Mouse (Mus musculus): ENCODE results near the gene Dbi. TPM values are rescaled to one million over a fixed set of nuclear protein-coding genes. Genes with fewer than 3 reads are reported as not detected.

The Dbi gene
- total RNA-seq, 1 experiment from 2014 or later: 294 TPM

GRCm38 (mm10) chr1:120122634-120123383 lies 1.9 kb upstream of the Dbi start:
- ATAC-seq (replicated peaks; ENCODE audit: low read depth, poor library complexity, severe bottlenecking): peak; percentile 31

DNA sequence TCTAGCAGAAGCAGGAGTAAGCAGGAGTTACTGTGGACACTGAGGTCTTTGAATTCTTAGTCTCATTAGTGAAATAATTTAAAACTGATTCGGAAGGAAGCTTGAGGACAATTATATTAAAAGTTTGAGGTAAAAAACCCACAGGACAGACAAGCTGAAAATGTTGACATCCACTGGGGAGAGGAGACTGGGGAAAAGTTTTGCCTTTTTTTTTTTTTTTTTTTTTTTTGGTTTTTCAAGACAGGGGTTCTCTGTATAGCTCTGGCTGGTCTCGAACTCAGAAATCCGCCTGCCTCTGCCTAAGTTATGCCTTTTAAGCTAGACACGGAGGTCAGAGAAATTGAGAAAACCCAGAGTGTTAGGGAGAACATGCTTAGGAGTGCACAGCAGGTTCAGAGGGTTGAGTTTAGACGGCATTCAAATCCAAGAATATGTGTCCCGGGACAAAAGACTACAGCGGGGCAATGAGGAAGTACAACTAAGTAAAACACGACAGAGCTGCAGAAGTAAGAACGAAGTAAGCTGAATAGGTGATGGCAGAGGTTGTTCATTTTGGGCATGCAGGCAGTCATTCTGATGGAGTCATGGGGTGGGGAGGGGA lies 1.2 kb upstream of the Dbi start:
- ATAC-seq (replicated peaks; ENCODE audit: low read depth, poor library complexity, severe bottlenecking): no peak; the same call in 1 of the 2 replicates

DNA sequence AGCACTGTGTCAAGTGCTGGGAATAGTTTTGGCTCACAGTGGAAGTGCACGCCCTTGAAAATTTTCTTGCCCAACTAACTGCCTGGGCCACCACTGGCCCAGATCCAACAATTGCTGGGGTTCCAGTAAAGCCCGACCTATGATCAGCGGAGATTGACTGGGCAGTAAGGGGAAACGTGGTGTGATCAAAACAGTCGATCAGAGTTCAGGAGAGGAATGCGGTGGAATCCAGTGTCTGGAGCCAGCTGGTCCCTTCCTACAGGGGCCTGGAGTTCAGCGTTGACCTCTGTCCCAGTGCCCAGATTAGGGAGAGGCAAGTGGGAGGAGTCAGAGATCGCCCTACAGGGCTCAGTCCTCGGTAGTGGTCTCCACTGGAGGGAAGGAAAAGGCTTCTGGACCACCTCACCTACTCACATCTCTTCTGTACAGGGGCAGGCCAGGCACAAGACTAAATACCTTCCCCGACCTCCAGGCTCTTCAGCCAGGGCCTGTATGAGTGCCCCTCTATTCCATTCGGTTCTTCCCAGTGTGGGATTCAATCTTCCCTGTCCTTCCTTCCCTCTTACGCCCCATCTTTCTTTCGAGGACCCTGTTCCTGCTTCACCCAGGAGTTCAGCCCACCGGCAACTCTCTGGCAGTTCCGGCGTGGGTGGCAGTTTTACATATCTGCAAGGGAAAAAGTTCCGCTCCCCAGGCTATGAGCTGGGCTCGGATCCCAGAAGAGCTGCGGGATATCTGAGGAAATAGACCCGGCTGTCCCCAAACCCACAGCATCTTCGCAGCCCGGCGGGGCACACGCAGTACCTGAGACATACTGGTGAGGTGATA lies 523 bp downstream of the Dbi start:
- peak; percentile 42 for ATAC-seq (replicated peaks; ENCODE audit: low read depth, poor library complexity, severe bottlenecking)

- no peak for ATAC-seq (replicated peaks; ENCODE audit: low read depth, poor library complexity, severe bottlenecking)
These were observed 1.5 kb downstream of the Dbi start for GRCm38 (mm10) chr1:120119389-120119788.

GRCm38 (mm10) chr1:120118854-120119253 lies 2.0 kb downstream of the Dbi start:
- no peak for ATAC-seq (replicated peaks; ENCODE audit: low read depth, poor library complexity, severe bottlenecking)

DNA sequence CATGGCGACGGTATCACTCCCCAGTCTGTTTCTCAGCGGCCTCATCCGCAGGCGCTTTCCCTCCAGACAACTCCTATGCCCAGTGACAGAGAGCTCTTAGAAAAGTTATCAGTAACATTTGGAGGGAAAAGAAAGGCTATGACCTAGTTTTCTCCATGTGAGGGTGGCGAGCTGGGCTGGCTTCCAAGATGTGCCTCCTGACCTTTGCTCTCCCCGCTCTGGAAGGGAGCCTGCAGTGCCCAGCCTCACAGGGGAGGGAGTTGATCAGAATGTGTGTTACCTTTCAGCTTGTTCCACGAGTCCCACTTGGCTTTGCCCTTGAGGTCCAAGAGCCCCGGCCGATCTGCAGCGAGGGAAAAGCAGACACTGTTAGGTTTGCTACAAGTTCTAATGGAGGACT lies 4.8 kb downstream of the Dbi start:
- ATAC-seq (replicated peaks; ENCODE audit: low read depth, poor library complexity, severe bottlenecking): no peak

- ATAC-seq (replicated peaks; ENCODE audit: low read depth, poor library complexity, severe bottlenecking): no peak
These were observed 5.2 kb downstream of the Dbi start for GRCm38 (mm10) chr1:120115671-120116081.

- peak; percentile 78 for ATAC-seq (replicated peaks; ENCODE audit: low read depth, poor library complexity, severe bottlenecking)
These were observed 8.4 kb downstream of the Dbi start for GRCm38 (mm10) chr1:120112251-120113187.

GRCm38 (mm10) chr1:120111766-120112165 lies 9.1 kb downstream of the Dbi start:
- no peak for ATAC-seq (replicated peaks; ENCODE audit: low read depth, poor library complexity, severe bottlenecking)

GRCm38 (mm10) chr1:120109741-120110432 lies 11.0 kb downstream of the Dbi start:
- ATAC-seq (replicated peaks; ENCODE audit: low read depth, poor library complexity, severe bottlenecking): no peak

DNA sequence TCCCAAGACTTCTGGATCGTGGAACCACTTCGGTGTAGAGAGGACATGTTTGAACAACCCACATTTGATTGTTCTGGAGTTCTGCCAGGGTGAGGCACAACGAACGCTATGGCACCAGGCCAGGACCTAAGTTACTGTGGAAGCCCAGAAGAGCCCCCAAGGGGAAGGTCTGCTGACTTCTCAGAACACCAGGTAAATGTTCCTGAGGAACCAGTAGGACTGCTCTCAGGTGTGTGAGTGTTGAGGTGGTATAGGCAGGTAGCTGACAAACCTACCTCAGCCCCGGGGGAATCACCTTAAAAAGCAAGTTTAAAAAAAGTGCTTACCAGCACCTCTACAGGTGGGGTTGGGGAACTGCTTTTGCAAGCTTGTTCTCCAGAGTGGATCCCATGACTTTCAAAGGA lies 15.3 kb downstream of the Dbi start:
- peak; percentile 58; the same call in 1 of the 2 replicates for ATAC-seq (replicated peaks; ENCODE audit: low read depth, poor library complexity, severe bottlenecking)

- no peak for ATAC-seq (replicated peaks; ENCODE audit: low read depth, poor library complexity, severe bottlenecking)
These were observed 19.7 kb downstream of the Dbi start for GRCm38 (mm10) chr1:120101227-120101609.

- peak; percentile 34 for ATAC-seq (replicated peaks; ENCODE audit: low read depth, poor library complexity, severe bottlenecking)
These were observed 20.2 kb downstream of the Dbi start for GRCm38 (mm10) chr1:120100456-120101226.

DNA sequence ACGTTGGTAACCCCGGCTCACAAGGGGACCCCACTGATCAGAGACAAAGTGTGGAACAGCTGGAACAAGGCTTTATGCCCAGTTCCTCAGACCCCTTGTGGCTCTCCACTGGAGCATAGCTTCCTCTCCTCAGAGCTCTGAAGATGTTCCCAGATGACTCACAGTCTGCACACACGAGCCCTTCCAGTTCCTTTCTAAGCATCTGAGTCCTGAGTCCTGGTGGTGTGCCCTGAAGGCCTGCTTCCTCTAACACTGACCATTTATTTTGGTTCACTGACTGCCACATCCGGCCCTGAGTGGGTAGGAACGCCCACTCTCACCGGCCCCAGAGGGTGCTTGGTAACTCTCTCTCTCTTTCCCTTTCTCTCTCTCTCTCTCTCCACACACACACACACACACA lies 21.4 kb downstream of the Dbi start:
- ATAC-seq (replicated peaks; ENCODE audit: low read depth, poor library complexity, severe bottlenecking): peak; percentile 89

- no peak for ATAC-seq (replicated peaks; ENCODE audit: low read depth, poor library complexity, severe bottlenecking)
These were observed 22.6 kb downstream of the Dbi start for GRCm38 (mm10) chr1:120098327-120098726.

DNA sequence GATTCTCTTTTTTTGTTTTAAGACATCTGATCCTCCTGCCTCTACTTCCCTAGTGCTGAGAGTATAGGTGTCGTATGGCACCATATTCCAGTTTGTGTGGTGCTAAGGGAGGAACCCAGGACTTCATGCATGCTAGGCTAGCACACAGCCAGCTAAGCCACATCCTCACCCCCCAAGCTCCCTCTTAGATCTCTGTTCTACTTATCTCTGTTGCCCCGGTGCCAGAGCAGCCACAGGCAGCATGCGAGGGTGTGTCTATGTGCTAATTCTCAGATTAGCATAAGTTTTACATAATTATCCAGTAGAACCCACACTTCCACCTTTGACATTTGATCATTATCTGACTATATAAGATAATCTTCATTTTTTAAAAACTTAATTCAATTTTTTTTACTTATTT lies 26.0 kb downstream of the Dbi start:
- peak; percentile 47 for ATAC-seq (replicated peaks; ENCODE audit: low read depth, poor library complexity, severe bottlenecking)

- peak; percentile 91 for ATAC-seq (replicated peaks; ENCODE audit: low read depth, poor library complexity, severe bottlenecking)
These were observed 27.3 kb downstream of the Dbi start for GRCm38 (mm10) chr1:120093482-120094134.
